Mouse (Mus musculus) brain, embryonic 14.5 days (tissue): Measurements from ENCODE around the gene Klf5. TPM values are rescaled to one million over a fixed set of nuclear protein-coding genes. Genes with fewer than 3 reads are reported as not detected.

Experiments used
- DNase-seq: peaks from one replicate; pipeline ENCODE4 v3.0.0-alpha.2; 2011; ENCODE audit warnings: low read depth
- CTCF ChIP-seq: fragments of 200-500 bp; IDR thresholded peaks from 2 replicates; pipeline ENCODE4 v1.5.1; 2012; ENCODE audit warnings: inconsistent platforms, mild to moderate bottlenecking, moderate library complexity, borderline replicate concordance; ENCODE audit not compliant: insufficient read depth, insufficient read length; ENCODE audit errors: extremely low read depth
- POLR2A ChIP-seq: fragments of 200-500 bp; IDR thresholded peaks from 2 replicates; pipeline ENCODE4 v1.6.1; 2012; ENCODE audit warnings: mild to moderate bottlenecking, inconsistent platforms, borderline replicate concordance; ENCODE audit not compliant: poor library complexity, insufficient read depth, insufficient read length, severe bottlenecking; ENCODE audit errors: extremely low read depth
- polyA plus RNA-seq: library from polyadenylated mRNA; depleted of rRNA; stranded (reverse); fragments of >200 nt; gene quantifications from 2 replicates; pipeline ENCODE4 v1.2.3, GENCODE M21; 2012; rRNA removed

Klf5 gene
- polyA plus RNA-seq, 1 experiment: 3.3 TPM

GRCm38 (mm10) chr14:99354046-99354445 lies 55.6 kb downstream of the Klf5 start:
- TF ChIP-seq POLR2A (no peak), CTCF (no peak)
- peak; percentile 62 for DNase-seq

- TF ChIP-seq POLR2A: no peak
- TF ChIP-seq CTCF: no peak
- DNase-seq: no peak
Measured at GRCm38 (mm10) chr14:99354761-99355609, 56.5 kb downstream of the Klf5 start.

GRCm38 (mm10) chr14:99355610-99355870 lies 57.0 kb downstream of the Klf5 start:
- no peak for DNase-seq
- no peak for TF ChIP-seq POLR2A
- no peak for TF ChIP-seq CTCF

- no peak for DNase-seq
- TF ChIP-seq POLR2A: no peak
- no peak for TF ChIP-seq CTCF
Measured at GRCm38 (mm10) chr14:99362956-99363355, 64.5 kb downstream of the Klf5 start.

- DNase-seq: no peak
- TF ChIP-seq CTCF (no peak), POLR2A (no peak)
Measured at GRCm38 (mm10) chr14:99364007-99364784, 65.7 kb downstream of the Klf5 start.

Other genes starting within 250 kb of the Klf5 start
- 8.5 and 10.1 TPM in 2 replicates for gene Pibf1, start 199.3 kb upstream of the Klf5 start, polyA plus RNA-seq
- 22.0 and 23.3 TPM in 2 replicates for gene Dis3, start 198.9 kb upstream of the Klf5 start, polyA plus RNA-seq